Mouse (Mus musculus) midbrain, embryonic 16.5 days (tissue): ENCODE results near the gene Gm17677. TPM values are rescaled to one million over a fixed set of nuclear protein-coding genes. Genes with fewer than 3 reads are reported as not detected.

Experiments
- ATAC-seq: fragments of 200-750 bp; cut with Nextera tagmentation; 2 replicates; pipeline ENCODE4 v1.8.0; 2017; ENCODE audit warnings: moderate TSS enrichment
- H3K27ac ChIP-seq: fragments of 300-500 bp; sonication (generic); 2 replicates; pipeline ENCODE4 v1.5.1; 2014; ENCODE audit warnings: mild to moderate bottlenecking, low read length, mixed read lengths
- H3K27me3 ChIP-seq: fragments of 300-500 bp; sonication (generic); 2 replicates; pipeline ENCODE4 v1.6.1; 2014; ENCODE audit warnings: low read depth, low read length, mixed read lengths; ENCODE audit not compliant: control insufficient read depth, insufficient read depth
- H3K36me3 ChIP-seq: fragments of 300-500 bp; sonication (generic); 2 replicates; pipeline ENCODE4 v1.6.1; 2014; ENCODE audit warnings: mild to moderate bottlenecking, low read length, moderate library complexity, mixed read lengths; ENCODE audit not compliant: control insufficient read depth, insufficient read depth
- H3K4me1 ChIP-seq: fragments of 300-500 bp; sonication (generic); 2 replicates; pipeline ENCODE4 v1.6.1; 2014; ENCODE audit warnings: mild to moderate bottlenecking, low read length, mixed read lengths; ENCODE audit not compliant: control insufficient read depth, insufficient read depth
- H3K4me2 ChIP-seq: fragments of 300-500 bp; sonication (generic); 2 replicates; pipeline ENCODE4 v1.6.1; 2014; ENCODE audit warnings: mild to moderate bottlenecking, low read length, mixed read lengths
- H3K4me3 ChIP-seq: fragments of 300-500 bp; sonication (generic); 2 replicates; pipeline ENCODE4 v1.5.1; 2014; ENCODE audit warnings: low read depth, mild to moderate bottlenecking, low read length, moderate library complexity, mixed read lengths
- H3K9ac ChIP-seq: fragments of 300-500 bp; sonication (generic); 2 replicates; pipeline ENCODE4 v1.6.1; 2014; ENCODE audit warnings: low read depth, low read length, mixed read lengths
- H3K9me3 ChIP-seq: fragments of 300-500 bp; sonication (generic); replicated peaks from 2 replicates; pipeline ENCODE4 v1.6.1; 2014; ENCODE audit warnings: mild to moderate bottlenecking, low read length, mixed read lengths; ENCODE audit not compliant: control insufficient read depth, poor library complexity, severe bottlenecking
- WGBS: fragments of 180-500 bp; shearing (Covaris S2); extraction: QIAGEN DNeasy Blood & Tissue Kit; methylation state at CpG from one replicate; pipeline ENCODE4 v1.1.7; 2014; 5-methylcytosine and 5-hydroxymethylcytosine counted together
- polyA plus RNA-seq: library from polyadenylated mRNA; unstranded; fragments of >200 nt; fragmentation: Nextera tagmentation; extraction: Ambion mirVana; gene quantifications from 2 replicates; pipeline ENCODE4 v1.2.1, GENCODE M21; 2015

The Gm17677 gene
- polyA plus RNA-seq = not detected in 2 replicates

- Histone ChIP-seq H3K4me3 (no peak within 1 kb of the TSS), H3K27me3 (no peaks in the 10 kb centered on the region), H3K27ac (no peak within 1 kb of the TSS), H3K36me3 (no peaks in the 10 kb centered on the region), H3K9ac (no peak within 1 kb of the TSS), H3K4me1 (no peaks in the 10 kb centered on the region), H3K4me2 (no peak within 1 kb of the TSS), H3K9me3 (no peaks in the 10 kb centered on the region; the same call in 1 of the 2 replicates)
- no peak for ATAC-seq
These were observed at the start of gene Gm17677 for GRCm38 (mm10) chr9:35740749-35741148. Gm17677 (plus strand) TSS chr9:35741049.

GRCm38 (mm10) chr9:35691924-35692323 is 48.9 kb upstream of the Gm17677 start:
- no peaks in the 10 kb centered on the region for H3K4me1 ChIP-seq
- H3K9ac ChIP-seq = no peak overlapping the region
- no peak overlapping the region for H3K4me2 ChIP-seq
- no peak overlapping the region for H3K4me3 ChIP-seq
- ATAC-seq = no peak
- H3K9me3 ChIP-seq = peaks cover 3% of the 10 kb centered on the region; the same call in 1 of the 2 replicates
- no peak overlapping the region for H3K27ac ChIP-seq
- H3K36me3 ChIP-seq = no peaks in the 10 kb centered on the region
- H3K27me3 ChIP-seq = no peaks in the 10 kb centered on the region

GRCm38 (mm10) chr9:35707265-35707664 is 33.6 kb upstream of the Gm17677 start:
- no peaks in the 10 kb centered on the region for H3K4me1 ChIP-seq
- no peak overlapping the region for H3K4me2 ChIP-seq
- ATAC-seq = no peak

GRCm38 (mm10) chr9:35756843-35757242 is 16.0 kb downstream of the Gm17677 start:
- no peaks in the 10 kb centered on the region for H3K36me3 ChIP-seq
- peaks cover 6% of the 10 kb centered on the region; the same call in 1 of the 2 replicates for H3K9me3 ChIP-seq
- H3K4me3 ChIP-seq = no peak overlapping the region
- H3K27me3 ChIP-seq = no peaks in the 10 kb centered on the region
- H3K4me2 ChIP-seq = no peak overlapping the region
- ATAC-seq = no peak
- no peak overlapping the region for H3K9ac ChIP-seq
- H3K27ac ChIP-seq = no peak overlapping the region
- H3K4me1 ChIP-seq = no peaks in the 10 kb centered on the region

More at GRCm38 (mm10) chr9:35707265-35707664, 33.6 kb upstream of the Gm17677 start:
- H3K4me3 ChIP-seq = no peak overlapping the region
- no peak overlapping the region for H3K27ac ChIP-seq
- no peaks in the 10 kb centered on the region for H3K9me3 ChIP-seq
- no peaks in the 10 kb centered on the region for H3K36me3 ChIP-seq
- no peak overlapping the region for H3K9ac ChIP-seq
- H3K27me3 ChIP-seq = no peaks in the 10 kb centered on the region

- 62% methylated on average over 3 of the region's 3 CpGs for WGBS
- ATAC-seq = no peak
These were observed 37.2 kb downstream of the Gm17677 start, which contains the start of gene Gm17727 for GRCm38 (mm10) chr9:35778009-35778408. Gm17727 (minus strand) TSS chr9:35778109.

GRCm38 (mm10) chr9:35790001-35790400 is 49.2 kb downstream of the Gm17677 start, which contains the start of the genes Gm27235 and D730048I06Rik:
Gm27235 (minus strand) TSS chr9:35790101.
D730048I06Rik (minus strand) TSS chr9:35790112.
- H3K4me3 ChIP-seq = no peak within 1 kb of the TSS
- H3K9ac ChIP-seq = no peak within 1 kb of the TSS
- H3K9me3 ChIP-seq = peaks cover 11% of the 10 kb centered on the region
- no peaks in the 10 kb centered on the region for H3K36me3 ChIP-seq
- ATAC-seq = no peak
- 90% methylated on average over 3 of the region's 3 CpGs for WGBS
- H3K27ac ChIP-seq = no peak within 1 kb of the TSS
- H3K4me2 ChIP-seq = no peak within 1 kb of the TSS
- no peaks in the 10 kb centered on the region for H3K4me1 ChIP-seq
- no peaks in the 10 kb centered on the region for H3K27me3 ChIP-seq

More at GRCm38 (mm10) chr9:35778009-35778408, 37.2 kb downstream of the Gm17677 start, which contains the start of gene Gm17727:
- Histone ChIP-seq H3K9ac (no peak within 1 kb of the TSS), H3K9me3 (peaks cover 10% of the 10 kb centered on the region; the same call in 1 of the 2 replicates), H3K4me2 (no peak within 1 kb of the TSS), H3K36me3 (no peaks in the 10 kb centered on the region), H3K4me1 (no peaks in the 10 kb centered on the region), H3K27ac (no peak within 1 kb of the TSS), H3K27me3 (no peaks in the 10 kb centered on the region), H3K4me3 (no peak within 1 kb of the TSS)

Other genes starting within 250 kb of the Gm17677 start
- gene Gm1113, start 222.8 kb upstream of the Gm17677 start, polyA plus RNA-seq = not detected in 2 replicates
- 31.0 and 32.4 TPM in 2 replicates for gene Ddx25, start 182.5 kb upstream of the Gm17677 start, polyA plus RNA-seq
- 14.4 and 15.0 TPM in 2 replicates for gene Pus3, start 182.5 kb upstream of the Gm17677 start, polyA plus RNA-seq
- gene Pate2, start 170.8 kb upstream of the Gm17677 start, polyA plus RNA-seq = 1.2 and 1.3 TPM in 2 replicates
- gene Hyls1, start 170.7 kb upstream of the Gm17677 start, polyA plus RNA-seq = 16.0 and 17.9 TPM in 2 replicates
- not detected in 2 replicates for gene Pate4, start 129.1 kb upstream of the Gm17677 start, polyA plus RNA-seq
- not detected in 2 replicates for gene Pate3, start 92.8 kb upstream of the Gm17677 start, polyA plus RNA-seq
- not detected in 2 replicates for gene Pate1, start 53.7 kb upstream of the Gm17677 start, polyA plus RNA-seq
- gene Gm17727, start 37.1 kb downstream of the Gm17677 start, polyA plus RNA-seq = not detected in 2 replicates
- not detected in 2 replicates for gene Gm27235, start 49.1 kb downstream of the Gm17677 start, polyA plus RNA-seq
- gene D730048I06Rik, start 49.1 kb downstream of the Gm17677 start, polyA plus RNA-seq = not detected in 2 replicates
- gene 9230110F15Rik, start 103.1 kb downstream of the Gm17677 start, polyA plus RNA-seq = 0.19 TPM in 1 of 2 replicates, not detected in the other
- not detected in 2 replicates for gene 9230113P08Rik, start 167.4 kb downstream of the Gm17677 start, polyA plus RNA-seq